Mouse (Mus musculus): ENCODE data around the gene Scn1b. TPM values are rescaled to one million over a fixed set of nuclear protein-coding genes. Genes with fewer than 3 reads are reported as not detected.

The Scn1b gene
- polyA plus RNA-seq, 1 experiment from 2014 or later: 5.2 TPM

DNA sequence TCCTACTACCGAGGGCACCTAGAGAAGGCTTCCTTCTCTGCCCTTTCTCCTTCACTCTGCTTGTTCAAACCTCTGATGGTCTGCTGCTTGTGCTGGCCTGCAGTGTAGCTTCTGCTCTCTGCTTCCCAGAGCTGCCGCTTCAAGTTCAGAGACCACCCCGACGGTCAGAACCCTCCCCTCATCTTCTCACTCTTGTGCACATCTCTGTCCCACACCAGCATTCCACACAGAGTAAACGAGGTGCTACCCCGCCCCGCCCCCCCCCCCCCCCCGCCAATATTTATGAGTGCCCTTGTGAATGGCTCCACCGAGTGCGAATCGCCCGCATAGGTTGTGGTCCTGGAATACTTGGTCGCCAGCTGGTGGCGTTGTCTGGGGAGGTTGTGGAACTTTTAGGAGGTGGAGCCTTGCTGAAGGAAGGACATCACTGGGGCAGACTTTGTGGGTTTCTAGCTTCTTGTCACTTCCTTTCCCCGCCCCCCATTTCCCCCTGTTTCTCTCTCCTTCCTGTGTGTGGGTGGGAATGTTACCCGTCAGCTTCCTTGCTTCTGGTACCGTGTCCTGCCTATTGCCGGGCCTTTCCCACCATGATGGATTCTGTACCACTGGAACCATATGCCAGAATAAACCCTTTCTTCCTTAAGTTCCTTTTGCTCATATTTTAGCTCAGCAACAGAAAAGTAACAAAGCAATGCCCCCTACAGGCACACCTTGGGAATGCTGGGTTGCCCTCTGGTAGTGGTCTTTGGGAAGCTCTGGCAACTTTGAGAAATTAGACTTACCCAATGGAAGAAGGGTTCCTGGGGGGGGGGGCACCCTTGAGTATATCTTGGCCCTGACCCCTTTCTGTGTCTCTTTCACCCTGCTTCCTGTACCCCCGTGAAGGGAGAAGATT, 29.5 kb upstream of the Scn1b start:
- no peak overlapping the region for H3K27ac ChIP-seq
- no peaks in the 10 kb centered on the region for H3K9me3 ChIP-seq
- no peaks in the 10 kb centered on the region for H3K36me3 ChIP-seq
- no peak for ATAC-seq (ENCODE audit: low FRiP score)
- WGBS: 54% methylated on average over 17 of the region's 19 CpGs
- H3K4me2 ChIP-seq: no peak overlapping the region
- no peaks in the 10 kb centered on the region for H3K27me3 ChIP-seq
- no peak overlapping the region for H3K4me3 ChIP-seq
- no peak overlapping the region for H3K9ac ChIP-seq
- H3K4me1 ChIP-seq (replicated peaks): peaks cover 8% of the 10 kb centered on the region

DNA sequence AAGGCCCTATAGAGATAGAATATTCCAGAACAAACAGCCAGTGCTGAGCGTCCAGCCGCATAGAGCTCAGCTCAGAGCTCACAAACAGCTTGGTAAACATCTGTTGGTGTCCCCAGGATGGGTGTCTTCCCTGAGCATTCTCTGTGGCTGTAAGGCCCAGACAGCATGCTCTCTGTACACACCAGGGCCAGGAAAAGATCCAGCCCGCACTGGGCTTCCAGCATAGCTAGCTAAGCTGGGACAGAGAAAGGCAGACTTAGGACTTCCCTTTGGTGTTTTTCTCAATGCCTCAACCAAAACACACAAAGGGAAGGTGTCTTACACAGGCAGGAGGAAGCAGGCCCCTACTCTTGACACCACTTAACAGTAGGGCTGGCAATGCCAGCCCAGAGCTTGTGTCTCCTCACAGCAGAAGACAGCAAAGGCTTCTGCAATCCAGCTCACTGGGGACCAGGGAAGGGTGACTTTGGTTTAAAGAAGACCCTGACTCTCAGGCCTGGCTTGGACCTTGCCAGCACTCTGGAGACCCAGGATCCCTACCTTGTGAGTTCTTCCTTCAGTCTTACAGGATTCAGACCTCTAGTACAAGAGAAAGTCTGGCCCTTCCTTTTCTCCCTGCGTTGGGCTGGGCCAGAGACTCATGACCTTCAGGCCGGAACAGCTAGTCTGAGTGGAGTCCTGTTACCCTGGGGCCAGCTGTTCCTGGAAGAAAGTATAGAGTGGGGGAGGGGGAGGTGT, 28.7 kb upstream of the Scn1b start, which contains the start of gene Gramd1a:
Gene Gramd1a, minus strand, starts transcription at position 601 of the 738 bp plus-strand sequence.
- no peak for ATAC-seq (ENCODE audit: low FRiP score)
- Histone ChIP-seq H3K9ac (no peak within 1 kb of the TSS), H3K27me3 (no peaks in the 10 kb centered on the region), H3K4me3 (no peak within 1 kb of the TSS), H3K4me1 (replicated peaks) (peaks cover 9% of the 10 kb centered on the region), H3K4me2 (no peak within 1 kb of the TSS), H3K27ac (no peak within 1 kb of the TSS), H3K9me3 (no peaks in the 10 kb centered on the region), H3K36me3 (no peaks in the 10 kb centered on the region)
- WGBS: 68% methylated on average over 5 of the region's 5 CpGs

DNA sequence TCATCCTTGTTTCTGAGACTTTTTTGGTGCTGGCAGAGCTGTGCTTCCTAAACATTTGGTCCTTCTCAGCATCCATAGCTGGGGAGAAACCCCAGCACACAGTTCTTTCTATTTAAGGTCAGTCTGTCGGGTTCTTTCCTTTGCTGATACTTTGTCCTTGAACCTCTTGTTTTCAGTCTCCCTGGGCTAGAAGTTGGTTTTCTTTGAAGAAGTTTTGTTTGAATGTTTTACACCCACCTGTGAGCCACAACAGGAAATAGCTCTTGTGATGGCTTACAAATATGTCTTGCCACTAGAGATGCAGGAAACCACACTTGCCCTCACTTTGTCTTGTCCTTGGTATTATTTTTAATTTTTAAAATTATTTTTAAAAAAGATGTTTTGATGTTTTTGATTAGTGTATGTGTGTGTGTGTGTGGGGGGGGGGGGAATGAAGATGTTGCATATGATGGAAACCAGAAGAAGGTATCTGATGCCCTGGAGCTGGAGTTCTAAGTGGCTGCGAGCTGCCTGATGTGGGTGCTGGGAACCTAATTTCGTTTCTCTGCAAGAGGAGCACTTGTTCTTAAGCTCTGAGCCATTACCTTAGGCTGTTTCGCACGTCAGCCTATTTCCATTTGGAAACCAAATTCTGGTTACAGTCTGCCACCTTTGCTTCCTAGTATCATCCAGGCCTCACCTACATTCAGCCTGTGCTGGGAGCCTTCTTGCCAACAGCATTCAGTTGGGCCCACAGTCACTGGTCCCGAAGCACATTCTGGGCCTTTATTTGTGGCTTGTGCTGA, 26.9 kb upstream of the Scn1b start:
- Histone ChIP-seq H3K36me3 (no peaks in the 10 kb centered on the region), H3K9me3 (no peaks in the 10 kb centered on the region), H3K27ac (no peak overlapping the region), H3K4me1 (replicated peaks) (peaks cover 20% of the 10 kb centered on the region), H3K27me3 (no peaks in the 10 kb centered on the region), H3K4me3 (no peak overlapping the region), H3K9ac (no peak overlapping the region), H3K4me2 (no peak overlapping the region)
- 90% methylated on average over 6 of the region's 6 CpGs for WGBS
- no peak for ATAC-seq (ENCODE audit: low FRiP score)

DNA sequence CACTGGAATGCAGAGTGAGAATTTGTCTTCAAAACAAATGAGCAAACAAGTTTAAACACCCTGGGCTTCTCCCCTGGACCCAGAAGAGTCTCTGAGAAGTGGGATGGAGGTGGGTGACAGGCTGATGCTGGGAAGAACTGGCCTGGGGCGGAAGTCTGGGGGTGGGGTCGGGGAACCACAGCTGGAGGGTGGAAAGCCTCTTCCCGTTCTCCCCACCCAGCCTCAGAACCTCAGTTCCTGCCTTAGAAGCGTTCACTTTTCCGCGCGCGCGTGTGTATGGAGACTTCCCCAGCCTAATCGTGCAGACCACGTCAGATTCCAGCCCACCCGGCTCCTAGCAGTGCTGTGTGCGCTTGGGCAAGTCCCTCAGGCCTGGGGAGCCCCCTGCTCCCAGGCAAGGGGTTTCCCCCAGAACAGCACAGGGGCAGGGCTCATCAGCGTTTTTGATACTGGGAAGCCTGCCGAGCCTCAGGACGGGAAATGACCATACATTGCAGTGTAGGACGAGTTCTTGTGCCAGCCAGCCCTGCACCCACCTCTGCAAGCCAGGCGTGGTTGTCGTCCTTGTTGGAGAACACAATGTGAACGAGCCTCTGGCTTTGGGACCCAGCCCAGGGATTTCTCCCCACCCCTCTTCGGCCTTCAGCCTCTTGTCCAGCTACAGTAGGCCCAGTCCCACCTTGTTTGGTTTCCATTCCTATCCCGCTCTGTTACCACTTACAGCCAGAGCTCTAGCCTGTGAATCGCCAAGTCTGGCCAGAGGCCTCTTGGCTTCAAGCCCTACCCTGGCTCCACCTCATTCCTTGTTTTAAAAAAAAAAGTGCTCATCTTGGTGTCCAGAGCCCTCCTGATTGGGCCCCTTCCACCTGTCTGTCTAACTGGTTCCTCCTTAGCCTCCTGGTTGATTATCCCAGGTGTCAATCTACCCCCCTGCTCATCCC, 24.8 kb upstream of the Scn1b start:
- Histone ChIP-seq H3K4me2 (peak overlapping the region; percentile 74), H3K4me3 (peak overlapping the region; percentile 79), H3K9me3 (no peaks in the 10 kb centered on the region), H3K27ac (peak overlapping the region; percentile 100), H3K4me1 (replicated peaks) (peaks cover 42% of the 10 kb centered on the region), H3K27me3 (no peaks in the 10 kb centered on the region), H3K9ac (peak overlapping the region; percentile 100), H3K36me3 (peaks cover 9% of the 10 kb centered on the region)
- peak; percentile 59 for ATAC-seq (ENCODE audit: low FRiP score)
- WGBS: 15% methylated on average over 23 of the region's 23 CpGs

DNA sequence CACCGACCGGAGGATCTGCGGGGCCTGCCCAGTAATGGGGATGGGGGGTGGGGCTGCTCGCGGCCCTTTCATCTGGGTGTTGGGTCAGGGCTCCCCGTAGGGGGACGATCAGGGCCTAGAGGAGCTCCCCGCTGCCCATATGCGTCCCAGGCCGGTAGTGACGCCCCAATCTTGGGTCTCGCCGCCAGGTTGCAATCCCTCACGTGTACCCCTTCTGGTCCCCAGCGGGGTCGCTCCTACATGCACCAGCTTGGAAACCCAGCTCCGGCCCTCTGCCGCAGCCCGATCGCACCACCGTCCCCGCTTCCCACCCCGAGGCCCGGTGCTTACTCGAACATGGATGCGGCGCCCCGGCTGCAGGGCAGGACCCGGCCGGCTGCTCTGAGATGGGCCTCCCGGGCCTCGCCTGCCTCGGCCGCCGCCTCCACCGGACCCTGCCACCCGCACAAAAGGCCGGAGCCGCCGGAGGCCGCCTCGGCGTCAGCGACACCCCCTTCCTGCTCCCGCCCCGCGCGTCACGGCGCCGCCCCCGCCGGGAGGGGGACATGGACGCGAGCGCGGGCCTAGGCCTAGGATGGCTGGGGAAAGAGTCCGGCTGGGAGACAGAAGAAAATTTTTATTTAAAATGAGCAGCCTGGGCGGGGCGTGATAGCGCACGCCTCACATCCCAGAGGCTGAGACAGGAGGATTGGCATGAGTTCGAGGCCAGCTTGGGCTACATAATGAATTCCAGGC, 23.9 kb upstream of the Scn1b start:
- H3K9ac ChIP-seq: peak overlapping the region; percentile 100
- H3K27ac ChIP-seq: peak overlapping the region; percentile 100
- no peaks in the 10 kb centered on the region for H3K27me3 ChIP-seq
- under 1% methylated on average over 63 of the region's 63 CpGs for WGBS
- peaks cover 11% of the 10 kb centered on the region for H3K36me3 ChIP-seq
- H3K4me2 ChIP-seq: peak overlapping the region; percentile 74
- H3K9me3 ChIP-seq: no peaks in the 10 kb centered on the region
- H3K4me1 ChIP-seq (replicated peaks): peaks cover 42% of the 10 kb centered on the region
- H3K4me3 ChIP-seq: peak overlapping the region; percentile 79
- peak; percentile 68 for ATAC-seq (ENCODE audit: low FRiP score)

DNA sequence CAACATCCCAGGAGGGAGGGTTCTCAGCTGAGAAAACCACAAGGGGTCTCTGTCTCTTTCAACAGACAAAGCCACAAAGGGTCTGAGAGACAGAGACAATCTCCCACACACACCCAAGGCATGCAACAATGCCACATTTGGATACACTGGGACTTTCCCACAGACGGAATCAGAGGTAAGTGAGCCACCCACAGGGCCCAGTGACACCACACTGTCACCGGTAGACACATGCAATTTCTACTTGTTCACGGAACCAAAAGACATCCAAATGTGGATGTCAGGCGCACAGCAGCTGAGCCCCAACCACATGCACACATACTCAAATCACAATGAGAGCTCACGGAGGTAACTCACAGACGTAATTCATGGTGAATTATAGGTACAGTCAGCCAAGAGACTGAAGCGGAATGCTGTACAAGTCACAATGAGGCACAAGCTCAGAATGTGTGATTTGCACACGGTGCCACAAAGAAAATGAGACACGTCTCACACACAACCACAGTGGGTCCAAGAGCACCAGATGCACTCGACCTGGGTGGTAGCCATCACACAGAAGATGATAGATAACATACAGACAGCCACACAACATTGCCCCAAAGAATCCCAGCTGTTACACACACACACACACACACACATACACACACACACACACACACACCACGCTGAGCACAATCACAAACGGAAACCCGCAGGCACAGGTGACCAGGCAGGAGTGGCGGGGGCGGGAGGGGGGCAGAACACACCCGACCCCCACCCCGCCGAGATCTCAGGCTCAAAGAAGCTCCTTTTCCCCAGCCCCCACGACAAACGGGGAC, 23.2 kb upstream of the Scn1b start:
- under 1% methylated on average over 19 of the region's 20 CpGs for WGBS
- ATAC-seq (ENCODE audit: low FRiP score): peak; percentile 15

DNA sequence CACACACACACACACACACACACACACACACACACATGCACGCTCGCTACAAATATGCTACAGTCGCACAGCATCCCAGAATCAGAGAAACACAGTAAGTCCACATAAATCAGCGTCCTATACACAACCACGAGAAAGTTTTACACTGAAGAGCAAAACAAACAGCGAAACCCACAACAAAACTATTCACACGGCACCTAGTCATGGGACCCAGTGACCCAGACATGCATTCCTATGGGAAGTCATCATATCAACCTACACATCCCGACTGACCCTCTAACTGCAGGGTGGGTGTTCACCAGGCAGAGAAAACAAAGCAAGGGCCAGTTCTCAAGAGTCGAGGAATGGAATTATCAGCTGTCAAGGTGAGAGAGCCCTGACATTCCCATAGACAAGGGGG, 22.5 kb upstream of the Scn1b start:
- H3K4me2 ChIP-seq: peak overlapping the region; percentile 74
- peaks cover 11% of the 10 kb centered on the region for H3K36me3 ChIP-seq
- peak; percentile 1; the same call in 1 of the 2 replicates for ATAC-seq (ENCODE audit: low FRiP score)
- H3K27me3 ChIP-seq: no peaks in the 10 kb centered on the region
- peaks cover 45% of the 10 kb centered on the region for H3K4me1 ChIP-seq (replicated peaks)
- H3K9me3 ChIP-seq: no peaks in the 10 kb centered on the region
- H3K27ac ChIP-seq: peak overlapping the region; percentile 100
- 37% methylated on average over 9 of the region's 9 CpGs for WGBS
- peak overlapping the region; percentile 100 for H3K9ac ChIP-seq
- H3K4me3 ChIP-seq: peak overlapping the region; percentile 79

More for the DNA sequence above, 23.2 kb upstream of the Scn1b start:
- Histone ChIP-seq H3K27me3 (no peaks in the 10 kb centered on the region), H3K4me3 (peak overlapping the region; percentile 79), H3K9ac (peak overlapping the region; percentile 100), H3K4me2 (peak overlapping the region; percentile 74), H3K36me3 (peaks cover 11% of the 10 kb centered on the region), H3K9me3 (no peaks in the 10 kb centered on the region), H3K4me1 (replicated peaks) (peaks cover 45% of the 10 kb centered on the region), H3K27ac (peak overlapping the region; percentile 100)

DNA sequence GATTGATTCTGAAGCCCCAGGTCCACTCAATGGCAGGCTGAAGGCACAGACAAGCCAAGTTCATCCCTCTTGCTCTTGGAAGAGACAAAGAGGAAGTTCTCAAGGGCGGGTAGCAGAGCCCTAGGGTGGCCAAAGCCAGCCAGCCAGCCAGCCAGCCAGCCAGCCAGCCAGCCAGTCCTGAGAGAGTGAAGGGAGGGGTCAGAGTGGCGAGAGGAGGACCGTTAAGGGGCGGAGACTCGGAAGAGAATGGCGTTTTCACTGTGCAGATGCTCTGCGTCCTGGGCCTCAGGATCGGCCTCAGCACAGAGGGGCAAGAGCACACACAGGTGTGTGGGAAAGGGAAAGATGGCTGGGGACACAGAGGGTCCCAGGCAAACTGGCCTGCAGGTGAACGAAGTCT, 22.0 kb upstream of the Scn1b start:
- peaks cover 13% of the 10 kb centered on the region for H3K36me3 ChIP-seq
- H3K4me2 ChIP-seq: peak overlapping the region; percentile 74
- peak overlapping the region; percentile 100 for H3K27ac ChIP-seq
- H3K9ac ChIP-seq: peak overlapping the region; percentile 100
- no peaks in the 10 kb centered on the region for H3K9me3 ChIP-seq
- no peaks in the 10 kb centered on the region for H3K27me3 ChIP-seq
- 6% methylated on average over 9 of the region's 9 CpGs for WGBS
- H3K4me1 ChIP-seq (replicated peaks): peaks cover 45% of the 10 kb centered on the region
- peak; percentile 29 for ATAC-seq (ENCODE audit: low FRiP score)
- H3K4me3 ChIP-seq: peak overlapping the region; percentile 79

DNA sequence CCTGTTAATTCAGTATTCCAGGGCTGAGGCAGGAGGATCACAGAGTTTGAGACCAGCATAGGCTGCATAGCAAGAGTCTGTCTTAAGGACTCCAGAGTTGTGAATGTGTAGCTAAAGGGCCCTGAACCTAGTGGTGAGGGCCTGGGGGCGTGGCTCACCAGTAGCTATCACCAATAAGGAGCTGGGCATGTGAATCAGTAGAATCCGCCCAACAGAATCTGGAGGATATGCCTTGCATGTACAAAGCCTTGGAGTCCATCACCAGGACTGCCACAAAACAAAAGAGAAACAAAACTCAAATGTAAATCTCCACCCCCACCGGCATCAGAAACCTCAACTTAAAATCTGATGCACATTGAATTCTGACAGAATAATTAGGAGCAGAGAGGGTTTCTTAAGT, 21.3 kb upstream of the Scn1b start:
- H3K4me3 ChIP-seq: peak overlapping the region; percentile 79
- H3K27me3 ChIP-seq: no peaks in the 10 kb centered on the region
- no peaks in the 10 kb centered on the region for H3K9me3 ChIP-seq
- peak overlapping the region; percentile 74 for H3K4me2 ChIP-seq
- peak overlapping the region; percentile 100 for H3K9ac ChIP-seq
- no peak for ATAC-seq (ENCODE audit: low FRiP score)
- peaks cover 45% of the 10 kb centered on the region for H3K4me1 ChIP-seq (replicated peaks)
- H3K27ac ChIP-seq: peak overlapping the region; percentile 100
- WGBS: 74% methylated on average over 3 of the region's 3 CpGs
- peaks cover 20% of the 10 kb centered on the region for H3K36me3 ChIP-seq

DNA sequence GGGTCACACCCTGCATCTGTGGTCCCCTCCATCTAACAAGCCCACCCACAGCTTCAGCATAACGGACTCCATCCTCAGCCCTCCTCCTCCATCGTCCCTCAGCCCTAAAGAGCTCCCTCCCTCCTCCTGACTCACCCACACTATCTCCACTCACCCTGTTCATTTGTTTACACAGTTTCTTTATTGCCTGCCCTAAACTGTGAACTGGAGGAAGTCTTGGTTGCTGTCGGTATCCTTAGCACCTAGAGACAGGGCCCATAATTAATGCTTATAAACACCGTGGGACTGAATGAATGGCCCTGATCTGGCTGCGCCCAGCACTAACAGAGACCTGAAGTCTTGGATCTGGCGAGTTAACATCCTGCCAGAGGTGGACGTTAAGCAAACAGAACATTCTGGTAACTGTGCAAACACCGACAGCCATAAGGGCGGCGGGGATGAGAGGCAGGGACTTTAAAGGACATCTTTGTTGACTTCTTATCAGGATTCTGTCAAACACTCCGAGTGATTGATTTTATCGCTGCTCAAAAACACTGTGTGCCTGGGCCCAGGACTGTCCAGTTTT, 18.9 kb upstream of the Scn1b start:
- Histone ChIP-seq H3K4me1 (replicated peaks) (peaks cover 36% of the 10 kb centered on the region), H3K27ac (no peak overlapping the region), H3K4me2 (no peak overlapping the region), H3K9me3 (no peaks in the 10 kb centered on the region), H3K4me3 (no peak overlapping the region), H3K9ac (no peak overlapping the region), H3K36me3 (peaks cover 44% of the 10 kb centered on the region), H3K27me3 (no peaks in the 10 kb centered on the region)
- no peak for ATAC-seq (ENCODE audit: low FRiP score)
- WGBS: 81% methylated on average over 12 of the region's 12 CpGs

Measured in hindbrain, embryonic 13.5 days (tissue).